Mouse (Mus musculus) spleen, postnatal 36 days (tissue): ENCODE measurements at regions not wholly inside any gene's neighbourhood (a gene's known extent, or its start where the extent isn't known, plus 50 kb on each side); places are given as distances from the start of the nearest gene placed in this dataset.

Source experiments
- DNase-seq, 2 experiments: peaks; one replicate each; pipeline ENCODE4 v3.0.0; 2022; ENCODE audit warnings: low spot score in 2 of 2, mixed read lengths in 1 of 2

- no peak for DNase-seq
These were observed 485.7 kb downstream of the Fat4 start for GRCm38 (mm10) chr3:39372426-39372950.

- DNase-seq, result no peak
These were observed 488.7 kb downstream of the Fat4 start for GRCm38 (mm10) chr3:39375465-39375864.

GRCm38 (mm10) chr3:39388491-39388890 is 501.8 kb downstream of the Fat4 start:
- no peak for DNase-seq

GRCm38 (mm10) chr3:39390442-39390841 is 503.7 kb downstream of the Fat4 start:
- DNase-seq, result no peak

GRCm38 (mm10) chr3:39392053-39392452 is 505.3 kb downstream of the Fat4 start:
- no peak for DNase-seq

- DNase-seq, result no peak
These were observed 509.9 kb downstream of the Fat4 start for GRCm38 (mm10) chr3:39396672-39397071.

GRCm38 (mm10) chr3:39397255-39397654 is 510.5 kb downstream of the Fat4 start:
- no peak for DNase-seq

- no peak for DNase-seq
These were observed 510.9 kb downstream of the Fat4 start for GRCm38 (mm10) chr3:39397677-39398076.

GRCm38 (mm10) chr3:39424778-39425642 is 538.3 kb downstream of the Fat4 start:
- no peak for DNase-seq

GRCm38 (mm10) chr3:39425643-39426016 is 538.9 kb downstream of the Fat4 start:
- no peak for DNase-seq

- no peak for DNase-seq
These were observed 556.6 kb downstream of the Fat4 start for GRCm38 (mm10) chr3:39443328-39443727.

- no peak for DNase-seq
These were observed 568.9 kb downstream of the Fat4 start for GRCm38 (mm10) chr3:39455650-39456049.

- no peak for DNase-seq
These were observed 573.6 kb downstream of the Fat4 start for GRCm38 (mm10) chr3:39460183-39460888.

GRCm38 (mm10) chr3:39461561-39461960 is 574.8 kb downstream of the Fat4 start:
- no peak for DNase-seq

- DNase-seq, result no peak
These were observed 579.1 kb downstream of the Fat4 start for GRCm38 (mm10) chr3:39465811-39466210.

- DNase-seq, result no peak
These were observed 602.7 kb downstream of the Fat4 start for GRCm38 (mm10) chr3:39489392-39489791.

GRCm38 (mm10) chr3:39494363-39494762 is 607.6 kb downstream of the Fat4 start:
- DNase-seq, result no peak

GRCm38 (mm10) chr3:39528087-39528486 is 641.3 kb downstream of the Fat4 start:
- DNase-seq, result no peak

GRCm38 (mm10) chr3:39537515-39537914 is 650.8 kb downstream of the Fat4 start:
- DNase-seq, result no peak

- no peak for DNase-seq
These were observed 653.9 kb downstream of the Fat4 start for GRCm38 (mm10) chr3:39540530-39541118.

GRCm38 (mm10) chr3:39559460-39560041 is 672.8 kb downstream of the Fat4 start:
- DNase-seq, result no peak

GRCm38 (mm10) chr3:39560951-39561350 is 674.2 kb downstream of the Fat4 start:
- DNase-seq, result no peak
